Mouse (Mus musculus) stomach, embryonic 16.5 days (tissue): ENCODE measurements around the gene Zdhhc18. TPM values are rescaled to one million over a fixed set of nuclear protein-coding genes. Genes with fewer than 3 reads are reported as not detected.

Experiments
- microRNA-seq: library from miRNA; unstranded; fragments of <30 nt; microRNA quantifications from one replicate; pipeline ENCODE4, GENCODE M21; 2016
- polyA plus RNA-seq: library from polyadenylated mRNA; unstranded; fragments of >200 nt; fragmentation: Nextera tagmentation; extraction: Ambion mirVana; gene quantifications from 2 replicates; pipeline ENCODE4 v1.2.1, GENCODE M21; 2015

Zdhhc18 gene
- polyA plus RNA-seq, 1 experiment from 2014 or later: 3.4 TPM

Small RNA genes within 50 kb of the gene (microRNA-seq; reads per million reads assigned to microRNA genes)
- gene Gm23158: not detected

Other genes starting within 250 kb of the Zdhhc18 start
- gene Tent5b, start 170.0 kb downstream of the Zdhhc18 start, polyA plus RNA-seq: 7.9 and 12.6 TPM in 2 replicates
- 0.50 and 0.75 TPM in 2 replicates for gene Trnp1, start 151.6 kb downstream of the Zdhhc18 start, polyA plus RNA-seq
- gene Kdf1, start 131.2 kb downstream of the Zdhhc18 start, polyA plus RNA-seq: 33.7 and 39.0 TPM in 2 replicates
- 194 and 218 TPM in 2 replicates for gene Nudc, start 104.2 kb downstream of the Zdhhc18 start, polyA plus RNA-seq
- 6.6 and 7.2 TPM in 2 replicates for gene Nr0b2, start 96.8 kb downstream of the Zdhhc18 start, polyA plus RNA-seq
- 3.9 and 4.2 TPM in 2 replicates for gene Gpatch3, start 75.4 kb downstream of the Zdhhc18 start, polyA plus RNA-seq
- 13.8 and 14.3 TPM in 2 replicates for gene Gpn2, start 65.8 kb downstream of the Zdhhc18 start, polyA plus RNA-seq
- 339 and 468 TPM in 2 replicates for gene Sfn, start 48.0 kb downstream of the Zdhhc18 start, polyA plus RNA-seq
- gene Pigv, start 22.5 kb upstream of the Zdhhc18 start, polyA plus RNA-seq: 17.9 and 20.1 TPM in 2 replicates
- gene Arid1a, start 106.6 kb upstream of the Zdhhc18 start, polyA plus RNA-seq: 25.0 and 26.1 TPM in 2 replicates
- gene Rps6ka1, start 237.6 kb upstream of the Zdhhc18 start, polyA plus RNA-seq: 69.2 and 71.8 TPM in 2 replicates